Mouse (Mus musculus) brain, embryonic 14.5 days (tissue): ENCODE measurements around the gene Acsl6.

Source experiments
- CTCF ChIP-seq: fragments of 200-500 bp; IDR thresholded peaks from 2 replicates; pipeline ENCODE4 v1.5.1; 2012; ENCODE audit warnings: inconsistent platforms, mild to moderate bottlenecking, moderate library complexity, borderline replicate concordance; ENCODE audit not compliant: insufficient read depth, insufficient read length; ENCODE audit errors: extremely low read depth
- POLR2A ChIP-seq: fragments of 200-500 bp; IDR thresholded peaks from 2 replicates; pipeline ENCODE4 v1.6.1; 2012; ENCODE audit warnings: mild to moderate bottlenecking, inconsistent platforms, borderline replicate concordance; ENCODE audit not compliant: poor library complexity, insufficient read depth, insufficient read length, severe bottlenecking; ENCODE audit errors: extremely low read depth

- no peak for TF ChIP-seq POLR2A
- TF ChIP-seq CTCF = no peak
Observed at GRCm38 (mm10) chr11:54312021-54312420, 8.4 kb downstream of the Acsl6 start.
